Mouse (Mus musculus): ENCODE data around the gene Tas2r119.

DNA sequence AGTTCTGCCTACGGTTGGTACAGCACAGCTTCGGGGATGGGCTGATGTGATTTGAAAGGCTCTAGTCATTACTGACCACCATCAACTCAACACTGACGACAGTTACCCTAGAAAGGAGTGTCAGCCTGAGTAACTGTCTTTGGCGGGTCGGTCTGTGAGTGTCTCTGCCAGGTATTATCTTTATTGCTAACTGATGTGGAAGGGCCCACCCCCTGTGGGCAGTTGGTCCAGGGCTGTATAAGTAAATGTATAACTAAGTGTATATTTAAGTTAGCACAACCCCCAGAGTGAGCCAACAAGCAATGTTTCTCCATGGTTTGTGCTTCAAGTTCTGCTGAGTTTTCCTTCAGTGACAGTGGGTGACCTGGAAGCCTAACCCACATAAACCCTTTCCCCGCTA, 13.3 kb downstream of the Tas2r119 start:
- TF ChIP-seq POLR2A (IDR thresholded peaks at IDR 0.05; ENCODE audit: insufficient read depth, low read depth, low read length) (no peak), CTCF (IDR thresholded peaks at IDR 0.05) (no peak), EP300 (IDR thresholded peaks at IDR 0.05; ENCODE audit: insufficient read depth, low read depth, low read length) (no peak)
